Comparison of ENCODE assay signal across 8 mouse cellular contexts in the genomic region with DNA sequence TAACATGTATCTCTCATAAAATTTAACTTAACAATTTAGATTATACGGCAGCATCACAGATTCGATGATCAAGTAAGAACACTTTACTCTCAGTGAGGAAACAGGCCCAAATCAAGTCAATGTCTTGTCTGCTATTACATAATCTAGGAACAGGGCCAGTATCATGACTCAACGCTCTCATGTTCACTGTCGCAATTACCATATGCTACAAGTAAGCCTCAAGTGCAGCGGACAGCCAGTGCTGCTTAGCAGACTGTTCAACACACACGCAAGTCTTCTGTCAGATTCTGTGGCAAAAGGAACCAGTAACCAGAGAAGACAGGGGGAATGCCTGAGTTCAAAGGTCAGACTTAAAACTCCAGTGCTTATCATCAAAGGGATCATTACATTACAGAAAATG. TPM values are rescaled to one million over a fixed set of nuclear protein-coding genes. Genes with fewer than 3 reads are reported as not detected.
DNase-seq lines count a peak whose midpoint lies in the region; ATAC-seq lines count a peak whose summit lies in the region.

No protein-coding gene starts in this region.

- H3K4me2 ChIP-seq in limb, embryonic 15.5 days, result no peak overlapping the region

- WGBS in limb, embryonic 15.5 days, result 46% methylated on average over 6 of the region's 6 CpGs

- H3K27me3 ChIP-seq in limb, embryonic 15.5 days, result no peaks in the 10 kb centered on the region

- no peak overlapping the region for H3K4me3 ChIP-seq in limb, embryonic 15.5 days

- peaks cover 12% of the 10 kb centered on the region for H3K4me1 ChIP-seq in limb, embryonic 15.5 days

- peak; percentile 82 for DNase-seq in gastrocnemius, adult 18-20 months (ENCODE audit: low spot score)
- no peak for DNase-seq in gastrocnemius, postnatal 10 days
- peak; percentile 58 for DNase-seq in urinary bladder, postnatal 14 days (ENCODE audit: low spot score)
- no peak for DNase-seq in urinary bladder, postnatal 10 days (ENCODE audit: low spot score)
- peak; percentile 29 for DNase-seq in gastrocnemius, postnatal 25 days

- ATAC-seq in limb, embryonic 15.5 days (ENCODE audit: insufficient number of reproducible peaks, low FRiP score, low TSS enrichment, low read depth), result no peak
- no peak for ATAC-seq in megakaryocyte-erythroid progenitor cell, adult 5-6 weeks (replicated peaks; ENCODE audit: low FRiP score, low TSS enrichment, poor library complexity, severe bottlenecking)
- ATAC-seq in CD4-positive, CD25-positive, alpha-beta regulatory T cell, adult 4 months, result no peak

- peaks cover 49% of the 10 kb centered on the region for H3K36me3 ChIP-seq in limb, embryonic 15.5 days

- H3K9ac ChIP-seq in limb, embryonic 15.5 days, result no peak overlapping the region

- no peaks in the 10 kb centered on the region for H3K9me3 ChIP-seq in limb, embryonic 15.5 days

- H3K27ac ChIP-seq in limb, embryonic 15.5 days, result peak overlapping the region; percentile 65; the same call in 1 of the 2 replicates

RNA-seq across cellular contexts. Expression of a gene that starts 20.1 kb away (rescaled TPM):
- total RNA-seq in gastrocnemius, adult 18-20 months (2021), result 10 to 100 TPM; 30.8 to 39.4 TPM
- 10 to 100 TPM; 29.0 to 32.7 TPM for total RNA-seq in gastrocnemius, postnatal 10 days (2021)
- 10 to 100 TPM; 22.1 to 26.8 TPM for total RNA-seq in gastrocnemius, postnatal 25 days (2021)
- polyA plus RNA-seq in limb, embryonic 15.5 days (2015; fragmentation: Nextera tagmentation; extraction: Ambion mirVana), result 136 and 150 TPM in 2 replicates
- 22.5 and 24.9 TPM in 2 replicates for total RNA-seq in megakaryocyte-erythroid progenitor cell, adult 5-6 weeks (2014; fragmentation: Nextera tagmentation)
- total RNA-seq in megakaryocyte-erythroid progenitor cell, adult 5-6 weeks (2017), result 12.8 and 19.8 TPM in 2 replicates
- 10 to 100 TPM; 27.0 to 31.0 TPM for polyA plus RNA-seq in CD4-positive, CD25-positive, alpha-beta regulatory T cell, adult 4 months (2017; shearing (Covaris generic))

RNA-seq across cellular contexts. Expression of a gene that starts 45.4 kb away (rescaled TPM):
- total RNA-seq in gastrocnemius, adult 18-20 months (2021), result 10 to 100 TPM; 26.1 to 27.3 TPM
- total RNA-seq in gastrocnemius, postnatal 10 days (2021), result 10 to 100 TPM; 22.2 to 25.2 TPM
- total RNA-seq in gastrocnemius, postnatal 25 days (2021), result 10 to 100 TPM; 20.2 to 20.5 TPM
- polyA plus RNA-seq in limb, embryonic 15.5 days (2015; fragmentation: Nextera tagmentation; extraction: Ambion mirVana), result 179 and 182 TPM in 2 replicates
- total RNA-seq in megakaryocyte-erythroid progenitor cell, adult 5-6 weeks (2014; fragmentation: Nextera tagmentation), result 37.8 and 38.0 TPM in 2 replicates
- total RNA-seq in megakaryocyte-erythroid progenitor cell, adult 5-6 weeks (2017), result 85.0 and 96.0 TPM in 2 replicates
- 10 to 100 TPM; 45.5 to 62.2 TPM for polyA plus RNA-seq in CD4-positive, CD25-positive, alpha-beta regulatory T cell, adult 4 months (2017; shearing (Covaris generic))

Comparison
In these comparisons a context has a peak if more than half of its experiments do, and no peak if none do; other contexts are left out.
1. DNase-seq: peak in gastrocnemius, adult 18-20 months (single experiment), urinary bladder, postnatal 14 days (single experiment) and gastrocnemius, postnatal 25 days (single experiment); none in gastrocnemius, postnatal 10 days (single experiment) and urinary bladder, postnatal 10 days (single experiment).